Mouse (Mus musculus) neural tube, embryonic 12.5 days (tissue): ENCODE results near the gene Pear1. TPM values are rescaled to one million over a fixed set of nuclear protein-coding genes. Genes with fewer than 3 reads are reported as not detected.

Experiments
- ATAC-seq: fragments of 200-750 bp; cut with Nextera tagmentation; 2 replicates; pipeline ENCODE4 v1.8.0; 2017; ENCODE audit warnings: low read depth, mild to moderate bottlenecking, moderate TSS enrichment, moderate library complexity; ENCODE audit not compliant: low FRiP score
- H3K27ac ChIP-seq: fragments of 300-500 bp; sonication (generic); 2 replicates; pipeline ENCODE4 v1.5.1; 2016
- H3K27me3 ChIP-seq: fragments of 300-500 bp; sonication (generic); replicated peaks from 2 replicates; pipeline ENCODE4 v1.6.1; 2016; ENCODE audit warnings: mild to moderate bottlenecking
- H3K36me3 ChIP-seq: fragments of 300-500 bp; sonication (generic); 2 replicates; pipeline ENCODE4 v1.6.1; 2016; ENCODE audit warnings: mild to moderate bottlenecking
- H3K4me1 ChIP-seq: fragments of 300-500 bp; sonication (generic); 2 replicates; pipeline ENCODE4 v1.6.1; 2016
- H3K4me2 ChIP-seq: fragments of 300-500 bp; sonication (generic); replicated peaks from 2 replicates; pipeline ENCODE4 v1.6.1; 2016; ENCODE audit warnings: mild to moderate bottlenecking
- H3K4me3 ChIP-seq: fragments of 300-500 bp; sonication (generic); 2 replicates; pipeline ENCODE4 v1.5.1; 2016
- H3K9ac ChIP-seq: fragments of 300-500 bp; sonication (generic); 2 replicates; pipeline ENCODE4 v1.6.1; 2016; ENCODE audit warnings: mild to moderate bottlenecking
- H3K9me3 ChIP-seq: fragments of 300-500 bp; sonication (generic); 2 replicates; pipeline ENCODE4 v1.6.1; 2016; ENCODE audit warnings: mild to moderate bottlenecking
- WGBS: fragments of 180-500 bp; shearing (Covaris S2); methylation state at CpG from one replicate; pipeline ENCODE4 v1.1.7; 2016; 5-methylcytosine and 5-hydroxymethylcytosine counted together
- polyA plus RNA-seq: library from polyadenylated mRNA; unstranded; fragments of >200 nt; fragmentation: Nextera tagmentation; extraction: Ambion mirVana; gene quantifications from 2 replicates; pipeline ENCODE4 v1.2.1, GENCODE M21; 2016

Pear1 gene
- polyA plus RNA-seq, 1 experiment from 2014 or later: 11.7 TPM

GRCm38 (mm10) chr3:87833482-87833881 is 9.4 kb upstream of the Pear1 start:
- H3K27ac ChIP-seq: no peak overlapping the region
- no peak overlapping the region for H3K4me3 ChIP-seq
- 69% methylated on average over 5 of the region's 5 CpGs for WGBS
- no peaks in the 10 kb centered on the region for H3K27me3 ChIP-seq
- H3K4me2 ChIP-seq: no peak overlapping the region
- H3K9me3 ChIP-seq: no peaks in the 10 kb centered on the region
- no peaks in the 10 kb centered on the region for H3K4me1 ChIP-seq
- ATAC-seq: no peak
- H3K9ac ChIP-seq: no peak overlapping the region
- H3K36me3 ChIP-seq: no peaks in the 10 kb centered on the region

GRCm38 (mm10) chr3:87832109-87832859 is 8.2 kb upstream of the Pear1 start:
- H3K9ac ChIP-seq: no peak overlapping the region
- no peak overlapping the region for H3K4me2 ChIP-seq
- no peaks in the 10 kb centered on the region for H3K27me3 ChIP-seq
- H3K27ac ChIP-seq: no peak overlapping the region
- no peaks in the 10 kb centered on the region for H3K9me3 ChIP-seq
- H3K4me3 ChIP-seq: no peak overlapping the region
- no peak for ATAC-seq
- no peaks in the 10 kb centered on the region for H3K36me3 ChIP-seq
- H3K4me1 ChIP-seq: no peaks in the 10 kb centered on the region
- WGBS: 88% methylated on average over 7 of the region's 7 CpGs

- H3K36me3 ChIP-seq: no peaks in the 10 kb centered on the region
- no peak overlapping the region for H3K4me3 ChIP-seq
- no peaks in the 10 kb centered on the region for H3K9me3 ChIP-seq
- WGBS: 49% methylated on average over 10 of the region's 10 CpGs
- H3K9ac ChIP-seq: no peak overlapping the region
- no peak for ATAC-seq
- H3K4me1 ChIP-seq: no peaks in the 10 kb centered on the region
- H3K27ac ChIP-seq: no peak overlapping the region
- no peaks in the 10 kb centered on the region for H3K27me3 ChIP-seq
- H3K4me2 ChIP-seq: no peak overlapping the region
Measured at GRCm38 (mm10) chr3:87829025-87829424, 4.9 kb upstream of the Pear1 start.

GRCm38 (mm10) chr3:87828435-87828834 is 4.3 kb upstream of the Pear1 start:
- Histone ChIP-seq H3K36me3 (no peaks in the 10 kb centered on the region), H3K27ac (no peak overlapping the region), H3K4me1 (no peaks in the 10 kb centered on the region), H3K27me3 (no peaks in the 10 kb centered on the region), H3K4me2 (no peak overlapping the region), H3K9ac (no peak overlapping the region), H3K4me3 (no peak overlapping the region), H3K9me3 (no peaks in the 10 kb centered on the region)
- 47% methylated on average over 4 of the region's 4 CpGs for WGBS
- no peak for ATAC-seq

- Histone ChIP-seq H3K4me3 (no peak overlapping the region), H3K9ac (no peak overlapping the region), H3K4me1 (no peaks in the 10 kb centered on the region), H3K27me3 (peaks cover 16% of the 10 kb centered on the region), H3K27ac (no peak overlapping the region), H3K4me2 (no peak overlapping the region), H3K36me3 (no peaks in the 10 kb centered on the region), H3K9me3 (no peaks in the 10 kb centered on the region)
- 56% methylated on average over 12 of the region's 12 CpGs for WGBS
- ATAC-seq: no peak
Measured at GRCm38 (mm10) chr3:87818226-87818625, 5.9 kb downstream of the Pear1 start.

- peak; percentile 57; the same call in 1 of the 2 replicates for ATAC-seq
- Histone ChIP-seq H3K9ac (no peak overlapping the region), H3K27me3 (peaks cover 26% of the 10 kb centered on the region), H3K27ac (no peak overlapping the region), H3K4me3 (no peak overlapping the region), H3K4me2 (peak overlapping the region; percentile 33; the same call in 1 of the 2 replicates), H3K4me1 (no peaks in the 10 kb centered on the region), H3K9me3 (no peaks in the 10 kb centered on the region), H3K36me3 (no peaks in the 10 kb centered on the region)
- WGBS: 6% methylated on average over 12 of the region's 12 CpGs
Measured at GRCm38 (mm10) chr3:87816646-87817093, 7.4 kb downstream of the Pear1 start.

- no peaks in the 10 kb centered on the region for H3K4me1 ChIP-seq
- no peaks in the 10 kb centered on the region for H3K9me3 ChIP-seq
- ATAC-seq: no peak
- no peak overlapping the region for H3K9ac ChIP-seq
- 56% methylated on average over 6 of the region's 6 CpGs for WGBS
- H3K27me3 ChIP-seq: peaks cover 31% of the 10 kb centered on the region
- no peak overlapping the region for H3K4me3 ChIP-seq
- H3K36me3 ChIP-seq: no peaks in the 10 kb centered on the region
- peak overlapping the region; percentile 33; the same call in 1 of the 2 replicates for H3K4me2 ChIP-seq
- H3K27ac ChIP-seq: no peak overlapping the region
Measured at GRCm38 (mm10) chr3:87816166-87816565, 7.9 kb downstream of the Pear1 start.

- peaks cover 5% of the 10 kb centered on the region; the same call in 1 of the 2 replicates for H3K4me1 ChIP-seq
- H3K4me3 ChIP-seq: no peak overlapping the region
- no peaks in the 10 kb centered on the region for H3K36me3 ChIP-seq
- no peak for ATAC-seq
- H3K27ac ChIP-seq: no peak overlapping the region
- H3K9me3 ChIP-seq: no peaks in the 10 kb centered on the region
- WGBS: 65% methylated on average over 10 of the region's 10 CpGs
- H3K4me2 ChIP-seq: no peak overlapping the region
- no peak overlapping the region for H3K9ac ChIP-seq
- peaks cover 62% of the 10 kb centered on the region for H3K27me3 ChIP-seq
Measured at GRCm38 (mm10) chr3:87812873-87813272, 11.2 kb downstream of the Pear1 start.

GRCm38 (mm10) chr3:87812413-87812812 is 11.7 kb downstream of the Pear1 start:
- Histone ChIP-seq H3K4me1 (peaks cover 5% of the 10 kb centered on the region; the same call in 1 of the 2 replicates), H3K9ac (no peak overlapping the region), H3K9me3 (no peaks in the 10 kb centered on the region), H3K36me3 (no peaks in the 10 kb centered on the region), H3K4me3 (no peak overlapping the region), H3K4me2 (no peak overlapping the region), H3K27me3 (peaks cover 63% of the 10 kb centered on the region), H3K27ac (no peak overlapping the region)
- no peak for ATAC-seq
- 84% methylated on average over 4 of the region's 4 CpGs for WGBS

- Histone ChIP-seq H3K4me3 (no peak overlapping the region), H3K27ac (no peak overlapping the region), H3K4me1 (peaks cover 5% of the 10 kb centered on the region; the same call in 1 of the 2 replicates), H3K27me3 (peaks cover 70% of the 10 kb centered on the region), H3K9ac (no peak overlapping the region), H3K4me2 (no peak overlapping the region), H3K9me3 (no peaks in the 10 kb centered on the region), H3K36me3 (no peaks in the 10 kb centered on the region)
- no peak for ATAC-seq
- 83% methylated on average over 8 of the region's 8 CpGs for WGBS
Measured at GRCm38 (mm10) chr3:87811297-87811696, 12.8 kb downstream of the Pear1 start.

- ATAC-seq: no peak
- Histone ChIP-seq H3K9ac (no peak overlapping the region), H3K27ac (no peak overlapping the region), H3K9me3 (no peaks in the 10 kb centered on the region), H3K27me3 (peaks cover 79% of the 10 kb centered on the region), H3K36me3 (no peaks in the 10 kb centered on the region), H3K4me2 (peak overlapping the region; percentile 39), H3K4me3 (no peak overlapping the region), H3K4me1 (peaks cover 5% of the 10 kb centered on the region; the same call in 1 of the 2 replicates)
- WGBS: 4% methylated on average over 28 of the region's 28 CpGs
Measured at GRCm38 (mm10) chr3:87809322-87809962, 14.7 kb downstream of the Pear1 start.

GRCm38 (mm10) chr3:87804038-87804677 is 19.9 kb downstream of the Pear1 start:
- no peak; the same call in 1 of the 2 replicates for ATAC-seq
- H3K9me3 ChIP-seq: no peaks in the 10 kb centered on the region
- H3K27ac ChIP-seq: no peak overlapping the region
- peak overlapping the region; percentile 50 for H3K4me2 ChIP-seq
- H3K4me3 ChIP-seq: no peak overlapping the region; the same call in 1 of the 2 replicates
- H3K9ac ChIP-seq: no peak overlapping the region
- WGBS: 3% methylated on average over 26 of the region's 26 CpGs
- H3K27me3 ChIP-seq: peaks cover 86% of the 10 kb centered on the region
- peaks cover 7% of the 10 kb centered on the region for H3K4me1 ChIP-seq
- H3K36me3 ChIP-seq: no peaks in the 10 kb centered on the region
